Mouse (Mus musculus): ENCODE data around the gene Polr3e.

DNA sequence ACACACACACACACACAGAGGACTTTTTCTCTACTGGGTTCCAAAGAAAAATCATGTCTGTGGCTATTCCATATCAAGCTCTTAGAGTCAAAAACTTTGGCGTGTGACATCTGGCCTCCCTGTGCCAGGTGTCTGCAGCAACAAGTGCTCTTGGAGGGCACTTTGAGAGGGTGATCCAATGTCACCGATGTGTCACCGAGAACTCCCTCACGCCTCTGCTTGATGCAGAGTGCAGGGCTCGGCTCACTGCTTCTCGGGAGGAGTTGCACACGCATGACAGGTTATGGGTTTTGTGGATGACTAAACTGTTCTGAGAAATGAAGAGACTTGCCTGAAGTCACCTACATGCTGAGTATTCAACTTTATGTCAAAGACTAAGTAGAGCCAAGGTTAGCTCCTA lies 20.5 kb upstream of the Polr3e start:
- TF ChIP-seq CHD2 (IDR thresholded peaks at IDR 0.05; ENCODE audit: low read depth, low read length) = no peak
- TF ChIP-seq ZNF384 (IDR thresholded peaks at IDR 0.05; ENCODE audit: low read depth, low read length) = no peak
- TF ChIP-seq ZC3H11A (IDR thresholded peaks at IDR 0.05; ENCODE audit: borderline replicate concordance, low read depth, low read length) = no peak

Measured in ES-E14 (cell line).